Mouse (Mus musculus): ENCODE measurements around the gene Entpd5.

DNA sequence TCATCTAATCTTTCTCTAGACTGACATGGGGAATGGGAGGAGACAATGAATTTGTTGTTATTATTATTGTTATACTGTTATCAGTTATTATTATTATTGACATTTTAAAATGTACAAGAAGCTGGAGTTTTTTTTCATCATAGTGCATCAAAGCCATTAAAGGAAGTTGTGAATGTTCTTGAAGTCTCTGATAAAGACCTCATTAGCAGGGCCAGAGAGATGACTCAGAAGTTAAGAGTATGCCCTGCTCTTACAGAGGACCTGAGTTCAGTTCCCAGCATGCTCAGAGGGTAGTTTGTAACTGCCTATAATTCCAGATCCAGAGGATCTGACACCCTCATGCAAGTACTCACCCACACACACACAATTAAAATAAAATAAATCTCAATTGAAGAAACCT, 11.1 kb downstream of the Entpd5 start:
- TF ChIP-seq CHD2 (IDR thresholded peaks at IDR 0.05; ENCODE audit: low read depth, low read length) (no peak), ZC3H11A (IDR thresholded peaks at IDR 0.05; ENCODE audit: borderline replicate concordance, low read depth, low read length) (no peak), MAFK (IDR thresholded peaks at IDR 0.05; ENCODE audit: insufficient read depth, low read depth, low read length) (no peak), HCFC1 (IDR thresholded peaks at IDR 0.05; ENCODE audit: borderline replicate concordance, insufficient read depth, low read length) (no peak), ZNF384 (IDR thresholded peaks at IDR 0.05; ENCODE audit: low read depth, low read length) (no peak)

Data from ES-E14 (cell line).